Mouse (Mus musculus) kidney, postnatal 0 days (tissue): ENCODE data around the gene Dlx2. TPM values are rescaled to one million over a fixed set of nuclear protein-coding genes. Genes with fewer than 3 reads are reported as not detected.
A peak's percentile ranks its signal among the peaks of the same experiment; 100 is the strongest.

Source experiments
- ATAC-seq: fragments of 200-750 bp; cut with Nextera tagmentation; replicated peaks from 2 replicates; pipeline ENCODE4 v1.8.0; 2017; ENCODE audit warnings: low read depth, moderate number of reproducible peaks, moderate TSS enrichment, moderate library complexity; ENCODE audit not compliant: low FRiP score
- DNase-seq: peaks from one replicate; pipeline ENCODE4 v3.0.0-alpha.2; 2016; ENCODE audit warnings: low spot score
- H3K27ac ChIP-seq: fragments of 300-500 bp; sonication (generic); 2 replicates; pipeline ENCODE4 v1.5.1; 2014; ENCODE audit warnings: mild to moderate bottlenecking
- H3K27me3 ChIP-seq: fragments of 300-500 bp; sonication (generic); 2 replicates; pipeline ENCODE4 v1.6.1; 2014; ENCODE audit warnings: low read length, mixed read lengths; ENCODE audit not compliant: insufficient read depth
- H3K36me3 ChIP-seq: fragments of 300-500 bp; sonication (generic); 2 replicates; pipeline ENCODE4 v1.6.1; 2014; ENCODE audit warnings: low read length, mixed read lengths; ENCODE audit not compliant: insufficient read depth
- H3K4me1 ChIP-seq: fragments of 300-500 bp; sonication (generic); replicated peaks from 2 replicates; pipeline ENCODE4 v1.6.1; 2014; ENCODE audit warnings: antibody characterized with exemption, low read length, mixed read lengths; ENCODE audit not compliant: insufficient read depth
- H3K4me2 ChIP-seq: fragments of 300-500 bp; sonication (generic); 2 replicates; pipeline ENCODE4 v1.6.1; 2014; ENCODE audit warnings: mild to moderate bottlenecking, low read length, moderate library complexity, mixed read lengths
- H3K4me3 ChIP-seq: fragments of 300-500 bp; sonication (generic); replicated peaks from 2 replicates; pipeline ENCODE4 v1.5.1; 2014; ENCODE audit warnings: low read depth, low read length
- H3K9ac ChIP-seq: fragments of 300-500 bp; sonication (generic); 2 replicates; pipeline ENCODE4 v1.6.1; 2014; ENCODE audit warnings: low read depth, low read length
- H3K9me3 ChIP-seq: fragments of 300-500 bp; sonication (generic); replicated peaks from 2 replicates; pipeline ENCODE4 v1.6.1; 2016; ENCODE audit warnings: low read length, inconsistent platforms, mixed read lengths
- CTCF ChIP-seq: IDR thresholded peaks from 2 replicates; pipeline ENCODE4 v1.5.1; 2016; ENCODE audit warnings: antibody characterized with exemption, low read depth, mild to moderate bottlenecking, moderate library complexity
- WGBS: fragments of 180-500 bp; shearing (Covaris S2); extraction: QIAGEN DNeasy Blood & Tissue Kit; methylation state at CpG from one replicate; pipeline ENCODE4 v1.1.7; 2014; 5-methylcytosine and 5-hydroxymethylcytosine counted together
- polyA plus RNA-seq: library from polyadenylated mRNA; unstranded; fragments of >200 nt; fragmentation: Nextera tagmentation; extraction: Ambion mirVana; gene quantifications from 2 replicates; pipeline ENCODE4 v1.2.1, GENCODE M21; 2015

The Dlx2 gene
- polyA plus RNA-seq, 1 experiment from 2014 or later: not detected

GRCm38 (mm10) chr2:71542816-71543301 lies 3.7 kb downstream of the Dlx2 start:
- no peak overlapping the region for H3K27ac ChIP-seq
- peak; percentile 71; the same call in 1 of the 2 replicates for ATAC-seq
- no peaks in the 10 kb centered on the region for H3K9me3 ChIP-seq
- under 1% methylated on average over 29 of the region's 30 CpGs for WGBS
- H3K27me3 ChIP-seq: peaks cover 80% of the 10 kb centered on the region
- TF ChIP-seq CTCF: no peak
- peak overlapping the region; percentile 27 for H3K4me2 ChIP-seq
- peaks cover 20% of the 10 kb centered on the region; the same call in 1 of the 2 replicates for H3K4me1 ChIP-seq
- H3K9ac ChIP-seq: no peak overlapping the region
- no peak for DNase-seq
- peak overlapping the region; percentile 13; the same call in 1 of the 2 replicates for H3K4me3 ChIP-seq
- no peaks in the 10 kb centered on the region for H3K36me3 ChIP-seq

- no peak for ATAC-seq
- WGBS: 3% methylated on average over 11 of the region's 11 CpGs
These were observed 4.2 kb downstream of the Dlx2 start for GRCm38 (mm10) chr2:71542227-71542815.

GRCm38 (mm10) chr2:71541418-71542226 lies 4.9 kb downstream of the Dlx2 start:
- Histone ChIP-seq H3K4me2 (peak overlapping the region; percentile 23; the same call in 1 of the 2 replicates), H3K9me3 (no peaks in the 10 kb centered on the region)

More at GRCm38 (mm10) chr2:71542227-71542815, 4.2 kb downstream of the Dlx2 start:
- H3K9ac ChIP-seq: no peak overlapping the region
- no peak for DNase-seq
- peaks cover 85% of the 10 kb centered on the region for H3K27me3 ChIP-seq
- H3K27ac ChIP-seq: no peak overlapping the region
- no peaks in the 10 kb centered on the region for H3K36me3 ChIP-seq
- H3K4me1 ChIP-seq: peaks cover 20% of the 10 kb centered on the region; the same call in 1 of the 2 replicates
- H3K4me3 ChIP-seq: no peak overlapping the region
- no peaks in the 10 kb centered on the region for H3K9me3 ChIP-seq
- no peak for TF ChIP-seq CTCF
- H3K4me2 ChIP-seq: no peak overlapping the region

GRCm38 (mm10) chr2:71540611-71541417 lies 5.7 kb downstream of the Dlx2 start:
- no peaks in the 10 kb centered on the region for H3K9me3 ChIP-seq
- DNase-seq: no peak
- ATAC-seq: no peak
- H3K9ac ChIP-seq: no peak overlapping the region
- TF ChIP-seq CTCF: no peak
- no peak overlapping the region for H3K27ac ChIP-seq
- peaks cover 86% of the 10 kb centered on the region for H3K27me3 ChIP-seq
- WGBS: under 1% methylated on average over 46 of the region's 48 CpGs
- H3K4me3 ChIP-seq: peak overlapping the region; percentile 9; the same call in 1 of the 2 replicates
- H3K4me2 ChIP-seq: peak overlapping the region; percentile 23; the same call in 1 of the 2 replicates
- H3K4me1 ChIP-seq: peaks cover 14% of the 10 kb centered on the region; the same call in 1 of the 2 replicates
- no peaks in the 10 kb centered on the region for H3K36me3 ChIP-seq

More at GRCm38 (mm10) chr2:71541418-71542226, 4.9 kb downstream of the Dlx2 start:
- no peak for DNase-seq
- ATAC-seq: no peak
- H3K4me3 ChIP-seq: peak overlapping the region; percentile 9; the same call in 1 of the 2 replicates
- H3K36me3 ChIP-seq: no peaks in the 10 kb centered on the region
- WGBS: 3% methylated on average over 37 of the region's 37 CpGs
- no peak overlapping the region for H3K27ac ChIP-seq
- peaks cover 17% of the 10 kb centered on the region; the same call in 1 of the 2 replicates for H3K4me1 ChIP-seq
- no peak for TF ChIP-seq CTCF
- H3K9ac ChIP-seq: no peak overlapping the region
- peaks cover 86% of the 10 kb centered on the region for H3K27me3 ChIP-seq

GRCm38 (mm10) chr2:71534242-71535052 lies 12.1 kb downstream of the Dlx2 start:
- Histone ChIP-seq H3K27ac (no peak overlapping the region), H3K27me3 (peaks cover 96% of the 10 kb centered on the region)
- 2% methylated on average over 20 of the region's 20 CpGs for WGBS

More at GRCm38 (mm10) chr2:71534242-71535052, 12.1 kb downstream of the Dlx2 start:
- Histone ChIP-seq H3K4me1 (no peaks in the 10 kb centered on the region; the same call in 1 of the 2 replicates), H3K9ac (no peak overlapping the region), H3K4me3 (no peak overlapping the region), H3K36me3 (no peaks in the 10 kb centered on the region), H3K4me2 (no peak overlapping the region), H3K9me3 (no peaks in the 10 kb centered on the region)
- no peak for TF ChIP-seq CTCF
- DNase-seq (no peak), ATAC-seq (no peak)
